Mouse (Mus musculus) ES-Bruce4 (cell line): ENCODE measurements at regions not wholly inside any gene's neighbourhood (a gene's known extent, or its start where the extent isn't known, plus 50 kb on each side); places are given as distances from the start of the nearest gene placed in this dataset.

Experiments
- CTCF ChIP-seq: IDR thresholded peaks from one replicate; pipeline ENCODE4 v1.8.1; 2011; ENCODE audit warnings: low read depth, low read length
- EP300 ChIP-seq: IDR thresholded peaks from 2 replicates; pipeline ENCODE4 v1.6.1; 2011; ENCODE audit warnings: low read depth, low read length; ENCODE audit not compliant: insufficient read depth
- POLR2A ChIP-seq: IDR thresholded peaks from one replicate; pipeline ENCODE4 v1.8.1; 2011; ENCODE audit warnings: low read length; ENCODE audit not compliant: insufficient read depth

DNA sequence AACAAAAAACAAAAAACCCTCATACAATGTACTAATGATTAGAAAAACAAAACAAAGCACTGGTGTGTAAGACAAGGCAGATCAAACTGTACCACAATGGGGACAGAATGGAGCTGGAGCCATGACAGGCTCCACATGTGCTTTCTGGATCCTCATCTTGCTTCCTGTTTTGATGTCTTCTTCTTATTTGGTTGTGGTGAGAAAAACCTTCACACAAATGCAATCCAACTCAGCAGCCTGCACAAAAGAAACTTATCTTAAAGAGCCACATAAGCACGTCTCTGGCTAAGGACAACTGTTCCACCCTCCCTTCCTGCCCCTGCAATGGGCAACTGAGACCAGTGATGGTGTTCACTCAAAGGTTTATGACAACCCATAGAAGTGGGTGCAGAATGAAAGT lies 271.9 kb upstream of the Fn1 start:
- TF ChIP-seq EP300 (no peak), CTCF (no peak), POLR2A (no peak)
